Mouse (Mus musculus): ENCODE data around the gene Traip. TPM values are rescaled to one million over a fixed set of nuclear protein-coding genes. Genes with fewer than 3 reads are reported as not detected.

Traip gene
- not detected for polyA plus RNA-seq (2014; fragmentation: Illumina TruSeq; extraction: RNeasy Lipid Tissue Mini Kit (QIAGEN cat#74804); ENCODE audit: low read depth, low replicate concordance)

GRCm38 (mm10) chr9:107949922-107950235 is at the start of gene Traip:
Traip (plus strand) TSS chr9:107950136.

DNA sequence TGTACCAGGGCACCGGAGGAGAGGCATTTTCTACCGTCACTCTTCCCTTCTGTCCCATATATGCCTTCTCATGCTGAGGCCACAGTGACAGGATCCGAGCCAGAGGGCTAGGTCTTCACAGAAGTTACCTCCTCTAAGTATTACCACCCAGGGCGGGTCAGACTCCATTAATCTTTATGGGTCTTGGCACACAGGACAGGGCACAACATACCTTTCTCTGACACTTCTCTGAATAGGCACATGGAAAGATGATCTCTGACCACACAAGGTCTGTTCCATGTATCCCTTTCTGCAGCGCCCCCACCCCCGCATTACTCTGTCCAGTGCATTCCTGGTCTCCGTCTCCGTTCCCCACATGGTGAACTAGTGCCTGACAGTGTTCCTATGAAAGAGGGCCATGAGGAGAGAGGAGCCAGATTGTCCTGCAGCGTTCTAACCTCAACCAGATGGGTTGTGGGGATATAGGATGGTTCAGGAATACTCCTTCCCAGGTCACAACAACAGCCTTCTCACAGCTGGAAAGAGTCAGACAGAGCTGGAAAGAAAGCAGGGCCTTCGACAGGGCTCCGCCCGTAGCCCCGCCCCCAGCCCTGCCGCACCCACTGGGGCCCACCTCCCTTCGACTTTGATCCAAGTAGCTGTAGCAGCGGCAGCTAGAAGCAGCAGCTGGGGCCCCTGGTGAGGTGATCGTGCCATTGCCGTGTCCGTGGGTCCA is 43.5 kb upstream of the Traip start, which contains the start of gene Mst1r:
Gene Mst1r, plus strand, starts transcription at position 622 of the 715 bp plus-strand sequence.

GRCm38 (mm10) chr9:107928169-107928568 is 21.8 kb upstream of the Traip start, which contains the start of gene Actl11:
Actl11 (plus strand) TSS chr9:107928469.

DNA sequence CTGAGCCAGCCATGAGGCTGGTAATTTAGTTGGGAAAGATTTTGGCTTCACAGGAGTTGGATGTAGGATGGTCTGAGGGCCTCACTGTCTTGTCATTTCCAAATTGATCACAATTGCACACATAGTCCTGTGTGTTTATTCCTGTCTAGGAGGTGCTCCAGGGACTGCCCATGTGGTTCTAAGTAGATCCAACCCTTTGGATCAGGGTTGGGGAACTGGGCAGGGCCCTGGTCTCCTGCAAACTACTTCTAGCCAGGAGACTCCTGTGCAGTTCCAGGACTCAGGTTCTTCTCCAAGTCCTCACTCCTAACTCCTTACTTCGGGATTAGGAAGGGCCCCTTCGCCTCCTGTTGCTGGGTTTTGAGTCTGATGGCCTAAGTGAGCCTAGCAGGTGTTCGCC is 14.6 kb upstream of the Traip start, which contains the start of gene Camkv:
Gene Camkv, plus strand, starts transcription at position 301 of the 400 bp plus-strand sequence.

DNA sequence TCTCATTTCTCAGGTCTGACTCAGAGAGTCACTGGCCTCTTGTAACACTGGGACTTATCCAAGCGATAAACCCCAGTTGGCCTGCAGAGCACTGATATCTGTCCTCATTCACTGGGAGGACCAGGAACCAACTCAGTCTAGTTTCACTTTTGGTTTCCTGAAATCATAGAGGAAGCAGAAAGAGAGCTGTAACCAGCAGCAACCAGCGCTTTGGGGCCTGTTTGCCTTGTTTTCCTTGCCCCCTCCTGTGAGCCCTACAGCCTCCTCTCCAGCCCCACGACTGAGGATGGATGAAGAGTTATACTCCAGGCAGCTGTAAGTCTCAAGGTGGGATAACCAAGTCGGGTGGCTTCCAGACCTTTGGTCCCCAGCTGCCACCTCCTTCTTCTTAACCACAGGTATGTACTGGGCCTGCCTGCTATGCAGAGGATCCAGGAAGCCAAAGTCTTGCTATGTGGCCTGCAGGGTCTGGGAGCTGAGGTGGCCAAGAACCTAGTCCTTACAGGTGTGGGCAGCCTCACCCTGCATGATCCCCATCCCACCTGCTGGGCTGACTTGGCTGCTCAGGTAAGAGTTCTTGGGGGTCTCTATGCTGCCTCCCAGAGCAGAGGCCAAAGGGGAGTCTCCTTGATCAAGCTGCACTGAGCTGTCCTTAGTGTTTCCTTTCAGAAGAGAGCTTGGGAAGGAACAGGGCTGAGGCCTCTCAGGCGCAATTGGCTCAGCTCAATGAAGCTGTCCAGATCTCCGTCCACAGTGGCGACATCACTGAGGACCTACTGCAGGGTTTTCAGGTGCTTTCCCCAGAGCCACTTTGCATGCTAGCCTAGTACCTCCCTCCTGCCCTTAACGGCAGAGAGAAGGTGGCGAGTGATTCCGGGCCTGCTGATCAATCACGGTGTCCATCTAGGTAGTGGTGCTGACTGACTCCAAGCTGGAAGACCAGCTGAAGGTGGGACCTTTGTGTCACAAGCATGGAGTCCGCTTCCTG is 25.8 kb downstream of the Traip start, which contains the start of gene Uba7:
Gene Uba7, plus strand, starts transcription at position 107 of the 988 bp plus-strand sequence.

GRCm38 (mm10) chr9:107982681-107983346 is 32.9 kb downstream of the Traip start, which contains the start of gene Gm20661:
Gm20661 (plus strand) TSS chr9:107983058.

GRCm38 (mm10) chr9:107985131-107986119 is 35.5 kb downstream of the Traip start, which contains the start of gene Inka1:
Inka1 (minus strand) TSS chr9:107985879.

DNA sequence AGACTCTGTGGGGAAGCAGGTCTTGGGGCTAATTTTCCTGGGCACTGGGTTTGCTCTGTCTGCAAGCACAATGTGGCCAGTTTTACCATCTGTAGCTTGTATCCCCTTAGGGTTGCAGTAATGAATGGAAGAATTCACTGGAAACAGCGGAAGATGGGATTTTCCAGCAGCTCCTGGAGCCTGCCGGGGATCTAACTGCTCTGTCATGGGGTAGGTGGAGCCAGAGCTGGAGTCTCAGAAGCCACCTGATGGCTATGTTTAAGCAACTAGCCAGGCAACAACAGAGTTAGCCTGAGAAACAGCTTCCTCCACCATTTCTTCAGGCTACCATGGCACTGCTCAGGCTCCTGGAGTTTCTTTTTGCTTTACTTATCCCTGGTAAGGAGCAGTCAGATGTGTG is 42.3 kb downstream of the Traip start, which contains the start of gene Cdhr4:
Gene Cdhr4, plus strand, starts transcription at position 301 of the 400 bp plus-strand sequence.

GRCm38 (mm10) chr9:107996049-107996448 is 46.1 kb downstream of the Traip start, which contains the start of gene Gm20662:
Gm20662 (plus strand) TSS chr9:107996349.

GRCm38 (mm10) chr9:108001922-108002770 is 52.2 kb downstream of the Traip start, which contains the start of gene Ip6k1:
Ip6k1 (plus strand) TSS chr9:108002501.

Other genes with a start within 250 kb of the Traip start
- gene Sema3f, start 239.7 kb upstream of the Traip start, polyA plus RNA-seq (2014; fragmentation: Illumina TruSeq; extraction: RNeasy Lipid Tissue Mini Kit (QIAGEN cat#74804); ENCODE audit: low read depth, low replicate concordance): 1.9 TPM
- gene Rbm5, start 179.1 kb upstream of the Traip start, polyA plus RNA-seq (2014; fragmentation: Illumina TruSeq; extraction: RNeasy Lipid Tissue Mini Kit (QIAGEN cat#74804); ENCODE audit: low read depth, low replicate concordance): 90.8 TPM
- gene Rbm6, start 76.9 kb upstream of the Traip start, polyA plus RNA-seq (2014; fragmentation: Illumina TruSeq; extraction: RNeasy Lipid Tissue Mini Kit (QIAGEN cat#74804); ENCODE audit: low read depth, low replicate concordance): 64.7 TPM
- gene Mon1a, start 62.0 kb upstream of the Traip start, polyA plus RNA-seq (2014; fragmentation: Illumina TruSeq; extraction: RNeasy Lipid Tissue Mini Kit (QIAGEN cat#74804); ENCODE audit: low read depth, low replicate concordance): not detected
- not detected for gene Mst1r, start 43.3 kb upstream of the Traip start, polyA plus RNA-seq (2014; fragmentation: Illumina TruSeq; extraction: RNeasy Lipid Tissue Mini Kit (QIAGEN cat#74804); ENCODE audit: low read depth, low replicate concordance)
- not detected for gene Actl11, start 21.7 kb upstream of the Traip start, polyA plus RNA-seq (2014; fragmentation: Illumina TruSeq; extraction: RNeasy Lipid Tissue Mini Kit (QIAGEN cat#74804); ENCODE audit: low read depth, low replicate concordance)
- gene Camkv, start 14.5 kb upstream of the Traip start, polyA plus RNA-seq (2014; fragmentation: Illumina TruSeq; extraction: RNeasy Lipid Tissue Mini Kit (QIAGEN cat#74804); ENCODE audit: low read depth, low replicate concordance): not detected
- 1.1 TPM for gene Uba7, start 25.4 kb downstream of the Traip start, polyA plus RNA-seq (2014; fragmentation: Illumina TruSeq; extraction: RNeasy Lipid Tissue Mini Kit (QIAGEN cat#74804); ENCODE audit: low read depth, low replicate concordance)
- 0.32 TPM for gene Gm20661, start 32.9 kb downstream of the Traip start, polyA plus RNA-seq (2014; fragmentation: Illumina TruSeq; extraction: RNeasy Lipid Tissue Mini Kit (QIAGEN cat#74804); ENCODE audit: low read depth, low replicate concordance)
- gene Inka1, start 35.7 kb downstream of the Traip start, polyA plus RNA-seq (2014; fragmentation: Illumina TruSeq; extraction: RNeasy Lipid Tissue Mini Kit (QIAGEN cat#74804); ENCODE audit: low read depth, low replicate concordance): not detected
- gene Cdhr4, start 42.4 kb downstream of the Traip start, polyA plus RNA-seq (2014; fragmentation: Illumina TruSeq; extraction: RNeasy Lipid Tissue Mini Kit (QIAGEN cat#74804); ENCODE audit: low read depth, low replicate concordance): not detected
- gene Gm20662, start 46.2 kb downstream of the Traip start, polyA plus RNA-seq (2014; fragmentation: Illumina TruSeq; extraction: RNeasy Lipid Tissue Mini Kit (QIAGEN cat#74804); ENCODE audit: low read depth, low replicate concordance): not detected
- gene Ip6k1, start 52.4 kb downstream of the Traip start, polyA plus RNA-seq (2014; fragmentation: Illumina TruSeq; extraction: RNeasy Lipid Tissue Mini Kit (QIAGEN cat#74804); ENCODE audit: low read depth, low replicate concordance): 65.5 TPM
- gene Gmppb, start 99.1 kb downstream of the Traip start, polyA plus RNA-seq (2014; fragmentation: Illumina TruSeq; extraction: RNeasy Lipid Tissue Mini Kit (QIAGEN cat#74804); ENCODE audit: low read depth, low replicate concordance): 1.1 TPM
- gene Amigo3, start 103.0 kb downstream of the Traip start, polyA plus RNA-seq (2014; fragmentation: Illumina TruSeq; extraction: RNeasy Lipid Tissue Mini Kit (QIAGEN cat#74804); ENCODE audit: low read depth, low replicate concordance): not detected
- gene Mst1, start 130.3 kb downstream of the Traip start, polyA plus RNA-seq (2014; fragmentation: Illumina TruSeq; extraction: RNeasy Lipid Tissue Mini Kit (QIAGEN cat#74804); ENCODE audit: low read depth, low replicate concordance): not detected
- 1.6 TPM for gene Rnf123, start 133.2 kb downstream of the Traip start, polyA plus RNA-seq (2014; fragmentation: Illumina TruSeq; extraction: RNeasy Lipid Tissue Mini Kit (QIAGEN cat#74804); ENCODE audit: low read depth, low replicate concordance)
- 48.3 TPM for gene Apeh, start 144.5 kb downstream of the Traip start, polyA plus RNA-seq (2014; fragmentation: Illumina TruSeq; extraction: RNeasy Lipid Tissue Mini Kit (QIAGEN cat#74804); ENCODE audit: low read depth, low replicate concordance)
- gene Bsn, start 240.2 kb downstream of the Traip start, polyA plus RNA-seq (2014; fragmentation: Illumina TruSeq; extraction: RNeasy Lipid Tissue Mini Kit (QIAGEN cat#74804); ENCODE audit: low read depth, low replicate concordance): not detected